Mouse (Mus musculus) hindbrain, embryonic 10.5 days (tissue): ENCODE measurements at regions not wholly inside any gene's neighbourhood (a gene's known extent, or its start where the extent isn't known, plus 50 kb on each side); places are given as distances from the start of the nearest gene placed in this dataset.

Experiments
- DNase-seq: peaks from one replicate; pipeline ENCODE4 v3.0.0-alpha.2; 2017; ENCODE audit warnings: low spot score
- H3K27ac ChIP-seq: fragments of 300-500 bp; sonication (generic); 2 replicates; pipeline ENCODE4 v1.5.1; 2016; ENCODE audit warnings: mild to moderate bottlenecking, moderate library complexity
- H3K27me3 ChIP-seq: fragments of 300-500 bp; sonication (generic); 2 replicates; pipeline ENCODE4 v1.6.1; 2016; ENCODE audit warnings: mild to moderate bottlenecking; ENCODE audit not compliant: poor library complexity, insufficient read depth, severe bottlenecking
- H3K36me3 ChIP-seq: fragments of 300-500 bp; sonication (generic); 2 replicates; pipeline ENCODE4 v1.6.1; 2016; ENCODE audit warnings: mild to moderate bottlenecking, moderate library complexity
- H3K4me1 ChIP-seq: fragments of 300-500 bp; sonication (generic); replicated peaks from 2 replicates; pipeline ENCODE4 v1.6.1; 2016; ENCODE audit warnings: mild to moderate bottlenecking
- H3K4me3 ChIP-seq: fragments of 300-500 bp; sonication (generic); 2 replicates; pipeline ENCODE4 v1.5.1; 2016; ENCODE audit warnings: mild to moderate bottlenecking, moderate library complexity
- H3K9me3 ChIP-seq: fragments of 300-500 bp; sonication (generic); 2 replicates; pipeline ENCODE4 v1.6.1; 2016; ENCODE audit warnings: mild to moderate bottlenecking, moderate library complexity
- WGBS: fragments of 180-500 bp; shearing (Covaris S2); methylation state at CpG from one replicate; pipeline ENCODE4 v1.1.7; 2016; 5-methylcytosine and 5-hydroxymethylcytosine counted together

DNA sequence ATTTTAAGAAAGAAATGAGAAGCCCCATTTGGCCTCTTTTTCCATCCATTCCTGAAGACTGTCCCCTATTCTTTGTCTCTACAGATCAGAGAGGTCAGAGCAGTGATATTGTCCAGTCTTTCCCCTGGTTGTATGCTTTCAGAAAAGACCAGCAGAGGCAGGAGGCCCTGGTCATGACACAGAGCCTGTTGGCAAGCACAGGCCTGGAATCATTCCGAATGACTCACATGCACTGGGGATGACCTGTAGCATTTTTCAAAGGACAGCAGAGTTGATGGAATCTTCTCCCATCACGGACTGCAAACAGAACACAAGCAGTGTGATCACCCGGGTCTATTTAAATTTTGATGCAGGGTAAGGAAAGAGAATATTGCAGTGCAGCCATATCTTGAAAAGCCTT, 50.2 kb upstream of the Nxt1 start:
- DNase-seq: no peak
- H3K4me1 ChIP-seq: no peaks in the 10 kb centered on the region
- 75% methylated on average over 3 of the region's 3 CpGs for WGBS
- H3K9me3 ChIP-seq: no peaks in the 10 kb centered on the region
- H3K27ac ChIP-seq: no peak overlapping the region
- H3K36me3 ChIP-seq: no peaks in the 10 kb centered on the region
- H3K4me3 ChIP-seq: no peak overlapping the region
- no peaks in the 10 kb centered on the region for H3K27me3 ChIP-seq

DNA sequence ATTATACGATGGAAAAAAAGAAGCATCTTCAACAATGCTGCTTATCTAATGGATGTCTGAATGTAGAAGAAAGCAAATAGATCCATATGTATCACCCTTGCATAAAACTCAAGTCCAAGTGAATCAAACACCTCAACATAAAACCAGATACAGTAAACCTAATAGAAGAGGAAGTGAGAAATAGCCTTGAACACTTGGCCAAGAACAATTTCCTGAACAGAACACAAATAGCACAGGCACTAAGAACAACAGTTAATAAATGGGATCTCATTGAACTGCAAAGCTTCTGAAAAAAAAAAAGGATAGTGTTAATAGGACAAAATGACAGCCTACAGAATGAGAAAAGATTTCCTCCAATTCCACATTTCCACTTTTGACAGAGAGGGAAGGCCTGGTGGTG, 60.5 kb upstream of the Nxt1 start:
- Histone ChIP-seq H3K27me3 (no peaks in the 10 kb centered on the region), H3K4me3 (no peak overlapping the region), H3K9me3 (peaks cover 4% of the 10 kb centered on the region; the same call in 1 of the 2 replicates), H3K27ac (no peak overlapping the region), H3K36me3 (no peaks in the 10 kb centered on the region), H3K4me1 (no peaks in the 10 kb centered on the region)
- WGBS: 79% methylated on average over 1 of the region's 1 CpGs
- no peak for DNase-seq

DNA sequence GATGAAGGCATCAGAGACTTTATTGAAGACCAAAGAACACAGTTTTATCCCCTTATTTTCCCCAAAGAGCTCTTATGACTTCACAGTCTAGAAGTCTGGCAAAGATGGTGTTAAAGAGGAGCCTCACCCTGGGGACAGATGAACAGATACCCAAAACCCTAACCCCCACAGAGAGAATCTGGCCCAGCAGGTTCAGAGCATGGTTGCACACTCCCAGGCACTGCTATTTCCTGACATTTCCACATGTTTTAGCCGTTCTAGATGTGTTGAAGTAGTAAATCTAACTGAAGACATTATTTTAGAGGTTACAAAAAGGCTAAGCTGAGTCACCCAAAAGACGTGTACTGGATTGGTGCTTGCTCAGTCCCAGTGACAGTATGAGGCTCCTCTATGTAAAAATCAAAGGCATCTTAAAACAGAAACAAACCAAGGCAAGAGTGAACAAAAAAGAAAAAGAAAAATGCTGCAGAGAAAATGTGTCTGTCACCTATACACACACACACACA, 66.9 kb upstream of the Nxt1 start:
- no peaks in the 10 kb centered on the region for H3K4me1 ChIP-seq
- 70% methylated on average over 2 of the region's 2 CpGs for WGBS
- H3K27ac ChIP-seq: no peak overlapping the region
- H3K9me3 ChIP-seq: no peaks in the 10 kb centered on the region
- no peak for DNase-seq
- no peaks in the 10 kb centered on the region for H3K27me3 ChIP-seq
- H3K4me3 ChIP-seq: no peak overlapping the region
- no peaks in the 10 kb centered on the region for H3K36me3 ChIP-seq

DNA sequence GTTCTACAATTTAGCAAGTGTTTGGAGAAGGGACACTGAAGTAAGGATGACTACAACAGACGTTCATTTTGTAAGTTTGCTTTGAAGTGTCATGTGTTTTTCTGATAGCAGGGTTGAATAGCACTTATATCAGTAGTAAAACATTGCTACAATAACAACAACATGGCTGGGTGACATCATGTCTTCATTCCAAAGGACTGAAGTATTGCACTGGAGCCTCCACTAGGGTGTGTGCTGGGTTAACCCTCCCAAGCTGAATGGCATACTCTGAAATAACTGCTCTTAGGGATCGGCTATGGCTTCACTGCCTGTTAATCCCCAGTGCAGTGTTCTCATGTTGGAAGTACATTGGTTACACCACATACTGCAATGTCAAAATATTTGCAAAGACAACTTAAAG, 68.5 kb upstream of the Nxt1 start:
- Histone ChIP-seq H3K36me3 (no peaks in the 10 kb centered on the region), H3K27ac (no peak overlapping the region), H3K9me3 (no peaks in the 10 kb centered on the region), H3K4me1 (no peaks in the 10 kb centered on the region), H3K27me3 (no peaks in the 10 kb centered on the region), H3K4me3 (no peak overlapping the region)
- WGBS: 79% methylated on average over 2 of the region's 2 CpGs
- DNase-seq: no peak

DNA sequence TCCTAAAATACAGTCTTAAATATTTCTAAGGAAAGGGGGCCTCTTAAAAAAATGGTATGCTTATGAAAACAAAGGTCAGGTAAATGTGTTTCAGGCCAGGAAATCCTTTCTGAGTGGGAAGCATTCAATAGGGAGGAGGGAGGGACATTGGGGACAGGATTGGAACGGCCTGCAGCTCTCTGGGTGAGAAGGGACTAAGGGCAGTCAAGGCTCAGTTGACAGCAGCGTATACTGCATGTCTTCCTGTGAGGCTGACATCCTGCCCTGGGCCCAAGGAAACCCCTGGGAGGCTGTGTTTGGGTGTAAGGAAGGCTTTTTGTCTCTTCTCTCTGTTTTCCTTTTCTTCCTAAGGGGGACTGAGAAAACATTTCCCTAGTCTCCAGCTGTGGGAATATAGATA, 69.1 kb upstream of the Nxt1 start:
- WGBS: 54% methylated on average over 2 of the region's 2 CpGs
- Histone ChIP-seq H3K9me3 (no peaks in the 10 kb centered on the region), H3K4me1 (no peaks in the 10 kb centered on the region), H3K4me3 (no peak overlapping the region), H3K36me3 (no peaks in the 10 kb centered on the region), H3K27me3 (no peaks in the 10 kb centered on the region), H3K27ac (no peak overlapping the region)
- no peak for DNase-seq

DNA sequence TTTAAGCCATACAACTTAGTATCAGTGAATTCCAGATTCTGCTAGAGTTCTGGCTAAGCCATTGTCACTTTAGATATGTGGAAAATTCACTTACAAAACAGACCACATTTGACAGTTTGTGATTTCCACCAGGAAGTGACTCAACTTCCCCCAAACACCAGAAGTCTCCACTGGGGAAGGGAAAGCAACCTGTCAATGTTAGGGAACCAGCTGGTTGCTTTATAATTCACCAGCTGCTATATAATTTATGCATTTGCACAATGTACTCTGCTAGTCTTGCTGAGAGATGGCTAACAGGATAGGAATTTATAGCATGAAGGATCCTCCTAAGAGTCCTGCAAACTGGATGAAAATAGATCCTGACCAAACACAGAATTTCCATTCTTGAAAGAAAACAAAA, 72.9 kb upstream of the Nxt1 start:
- Histone ChIP-seq H3K27ac (no peak overlapping the region), H3K36me3 (no peaks in the 10 kb centered on the region)
- DNase-seq: no peak

DNA sequence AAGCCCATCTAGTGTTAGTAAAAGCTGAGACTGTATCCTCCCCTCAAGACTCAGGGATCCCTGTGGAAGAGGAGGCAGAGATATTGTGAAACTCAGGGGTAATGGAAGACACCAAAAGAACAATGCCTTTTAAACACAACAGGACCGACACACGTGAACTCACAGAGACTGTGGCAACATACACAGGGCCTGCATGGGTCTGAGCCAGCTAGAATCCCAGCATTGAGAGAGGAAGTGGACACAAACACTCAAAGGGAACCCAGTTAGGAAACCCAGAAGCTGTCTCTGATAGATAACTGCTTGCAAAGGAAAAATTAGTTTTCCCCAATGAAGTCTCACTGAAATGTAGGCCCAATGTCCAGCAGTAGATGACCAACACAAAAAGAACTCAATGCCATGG, 75.4 kb upstream of the Nxt1 start:
- H3K36me3 ChIP-seq: no peaks in the 10 kb centered on the region
- no peak overlapping the region for H3K4me3 ChIP-seq
- H3K4me1 ChIP-seq: no peaks in the 10 kb centered on the region
- H3K9me3 ChIP-seq: no peaks in the 10 kb centered on the region
- 86% methylated on average over 2 of the region's 2 CpGs for WGBS
- no peaks in the 10 kb centered on the region for H3K27me3 ChIP-seq
- no peak for DNase-seq
- no peak overlapping the region for H3K27ac ChIP-seq

More for the DNA sequence above, 72.9 kb upstream of the Nxt1 start:
- Histone ChIP-seq H3K4me1 (no peaks in the 10 kb centered on the region), H3K27me3 (no peaks in the 10 kb centered on the region), H3K9me3 (no peaks in the 10 kb centered on the region), H3K4me3 (no peak overlapping the region)

DNA sequence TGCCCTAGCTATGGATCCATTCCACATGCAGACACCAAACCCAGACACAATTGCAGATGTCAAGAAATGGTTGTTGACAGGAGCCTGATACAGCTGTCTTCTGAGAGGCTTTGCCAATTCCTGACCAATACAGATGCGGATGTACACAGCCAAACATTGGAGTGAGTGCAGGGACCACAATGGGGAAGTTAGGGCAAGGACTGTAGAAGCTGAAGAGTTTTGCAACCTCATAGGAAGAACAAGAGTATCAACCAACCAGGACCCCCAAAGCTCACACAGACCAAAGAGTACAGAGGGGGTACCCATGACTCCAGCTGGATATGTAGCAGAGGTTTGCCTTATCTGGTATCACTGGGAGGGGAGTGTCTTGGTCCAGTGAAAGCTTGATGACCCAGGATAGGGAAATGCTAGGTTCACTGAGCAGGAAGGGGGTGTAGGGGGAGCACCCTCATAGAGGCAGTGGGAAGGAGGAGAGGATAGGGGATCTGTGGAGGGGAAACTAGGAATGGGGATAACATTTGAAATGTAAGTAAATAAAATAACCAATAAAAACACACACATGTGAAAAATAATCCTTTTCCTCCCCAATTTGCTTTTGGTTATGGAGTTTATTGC, 86.6 kb upstream of the Nxt1 start:
- Histone ChIP-seq H3K4me3 (no peak overlapping the region), H3K4me1 (no peaks in the 10 kb centered on the region), H3K9me3 (no peaks in the 10 kb centered on the region), H3K27ac (no peak overlapping the region), H3K27me3 (no peaks in the 10 kb centered on the region), H3K36me3 (no peaks in the 10 kb centered on the region)
- DNase-seq: no peak
- 85% methylated on average over 1 of the region's 1 CpGs for WGBS

DNA sequence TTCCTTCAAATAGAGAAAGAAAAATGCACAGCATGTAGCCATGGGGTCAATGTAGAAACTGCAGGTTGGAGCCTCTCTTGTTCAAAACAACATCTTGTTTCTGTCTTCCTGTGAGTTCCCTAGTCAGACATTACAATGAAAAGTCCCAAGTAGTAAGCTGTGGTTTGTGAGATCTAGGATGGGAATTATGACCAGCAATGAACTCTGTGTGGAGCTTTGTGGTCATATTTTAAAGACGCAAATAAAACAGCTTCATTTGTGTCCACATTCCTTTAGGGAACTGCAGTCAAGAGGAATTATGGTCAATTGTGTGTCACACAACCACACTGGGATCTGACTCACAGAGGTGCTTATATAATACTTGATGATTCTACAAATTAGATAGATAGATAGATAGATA, 90.2 kb upstream of the Nxt1 start:
- Histone ChIP-seq H3K4me3 (no peak overlapping the region), H3K4me1 (no peaks in the 10 kb centered on the region), H3K27ac (no peak overlapping the region), H3K9me3 (no peaks in the 10 kb centered on the region), H3K36me3 (no peaks in the 10 kb centered on the region), H3K27me3 (no peaks in the 10 kb centered on the region)
- DNase-seq: no peak
- WGBS: 92% methylated on average over 1 of the region's 1 CpGs

DNA sequence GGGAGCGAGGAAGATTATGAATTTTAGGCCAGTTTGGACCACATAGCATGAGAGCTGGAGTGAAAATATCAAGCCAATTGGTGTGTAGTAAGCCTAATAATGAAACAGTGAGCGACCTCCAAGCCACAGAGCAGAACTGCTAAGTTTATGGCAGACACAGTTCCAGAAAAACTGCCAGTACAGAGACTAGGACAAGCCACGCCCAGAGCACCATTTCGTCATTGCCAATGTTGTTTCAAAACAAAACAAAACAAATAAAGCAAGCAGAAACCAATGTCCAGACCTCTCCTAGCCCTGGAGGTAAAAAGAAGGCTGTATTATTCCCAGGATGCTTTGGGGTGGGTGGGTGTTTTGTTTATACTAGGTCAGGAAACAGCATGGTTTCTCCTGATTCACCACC, 90.7 kb upstream of the Nxt1 start:
- no peak overlapping the region for H3K27ac ChIP-seq
- H3K4me1 ChIP-seq: no peaks in the 10 kb centered on the region
- no peaks in the 10 kb centered on the region for H3K9me3 ChIP-seq
- no peaks in the 10 kb centered on the region for H3K36me3 ChIP-seq
- DNase-seq: no peak
- H3K27me3 ChIP-seq: no peaks in the 10 kb centered on the region
- WGBS: 82% methylated on average over 4 of the region's 4 CpGs
- no peak overlapping the region for H3K4me3 ChIP-seq

DNA sequence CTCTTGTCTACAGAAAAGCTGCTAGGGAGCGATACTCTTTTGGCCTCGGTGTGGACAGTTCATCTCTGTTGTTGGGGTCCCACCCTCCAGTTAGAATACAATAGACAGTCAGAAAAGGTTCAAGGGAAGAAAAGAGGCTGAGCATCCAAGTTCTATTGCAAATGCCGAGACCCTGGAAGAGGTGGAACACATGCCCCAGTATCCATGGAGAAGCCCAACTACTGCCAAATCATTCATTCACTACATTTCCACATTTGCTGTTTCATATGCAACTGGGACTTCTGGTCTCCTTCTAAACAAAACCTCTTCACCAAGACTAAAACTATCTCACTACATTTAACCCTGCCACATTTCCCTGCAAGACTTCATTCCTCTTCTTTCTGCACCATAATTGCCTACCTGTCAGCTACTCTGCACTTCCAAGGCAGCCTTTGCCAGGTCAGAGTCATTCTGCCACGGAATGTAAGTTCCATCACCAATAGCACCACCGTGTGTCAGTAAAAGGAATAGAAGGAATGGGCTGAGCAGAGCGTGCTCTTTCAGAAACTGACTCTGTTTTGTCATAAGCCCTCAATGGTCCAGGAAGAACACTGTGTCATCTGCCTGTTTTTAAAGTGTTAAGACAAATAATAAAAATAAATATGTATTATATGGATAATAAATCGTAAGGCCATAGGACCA, 92.0 kb upstream of the Nxt1 start:
- 38% methylated on average over 7 of the region's 7 CpGs for WGBS
- Histone ChIP-seq H3K27ac (no peak overlapping the region), H3K4me3 (no peak overlapping the region), H3K4me1 (no peaks in the 10 kb centered on the region), H3K36me3 (no peaks in the 10 kb centered on the region), H3K9me3 (no peaks in the 10 kb centered on the region), H3K27me3 (no peaks in the 10 kb centered on the region)
- no peak for DNase-seq

DNA sequence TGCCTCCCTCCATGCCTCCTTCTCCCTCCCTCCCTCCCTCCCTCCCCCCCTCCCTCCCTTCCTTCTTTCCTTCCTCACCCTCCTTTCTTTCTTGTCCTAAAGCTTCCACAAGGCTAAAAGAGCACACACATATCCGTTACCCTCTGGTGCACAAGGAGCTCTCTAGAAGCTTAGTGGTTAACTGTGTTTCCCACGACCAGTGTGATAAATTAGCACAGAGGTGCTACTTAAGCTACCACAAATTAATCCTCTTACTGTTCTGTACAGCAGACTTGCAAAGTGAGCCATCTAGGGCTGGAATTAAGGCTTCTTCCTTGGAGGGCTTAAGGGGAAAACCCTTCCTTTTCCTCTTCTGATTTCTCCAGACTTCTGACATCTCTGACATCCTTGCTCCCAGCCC, 92.8 kb upstream of the Nxt1 start:
- no peak for DNase-seq
- Histone ChIP-seq H3K4me3 (no peak overlapping the region), H3K9me3 (no peaks in the 10 kb centered on the region), H3K4me1 (no peaks in the 10 kb centered on the region), H3K27ac (no peak overlapping the region), H3K27me3 (no peaks in the 10 kb centered on the region), H3K36me3 (no peaks in the 10 kb centered on the region)
- WGBS: 57% methylated on average over 2 of the region's 2 CpGs

DNA sequence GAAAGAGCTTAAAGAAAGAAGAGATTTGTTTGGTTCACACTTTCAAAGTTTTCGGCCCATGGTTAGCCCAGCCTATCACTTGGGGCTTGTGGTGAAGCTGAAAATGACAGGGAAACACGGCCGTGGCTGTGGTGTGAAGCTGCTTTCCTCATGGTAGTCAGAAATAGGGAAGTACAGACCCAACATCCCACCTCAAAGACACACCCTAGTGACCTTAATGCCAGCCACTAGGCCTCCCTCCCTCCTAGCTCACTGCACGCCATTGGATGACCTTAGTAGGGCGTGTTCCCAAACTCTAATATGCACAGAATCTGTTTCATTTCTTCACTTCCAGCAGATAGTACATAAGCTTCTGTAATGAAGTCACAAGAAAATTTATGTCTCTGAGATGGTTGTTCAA, 93.4 kb upstream of the Nxt1 start:
- no peaks in the 10 kb centered on the region for H3K27me3 ChIP-seq
- WGBS: 87% methylated on average over 5 of the region's 5 CpGs

DNA sequence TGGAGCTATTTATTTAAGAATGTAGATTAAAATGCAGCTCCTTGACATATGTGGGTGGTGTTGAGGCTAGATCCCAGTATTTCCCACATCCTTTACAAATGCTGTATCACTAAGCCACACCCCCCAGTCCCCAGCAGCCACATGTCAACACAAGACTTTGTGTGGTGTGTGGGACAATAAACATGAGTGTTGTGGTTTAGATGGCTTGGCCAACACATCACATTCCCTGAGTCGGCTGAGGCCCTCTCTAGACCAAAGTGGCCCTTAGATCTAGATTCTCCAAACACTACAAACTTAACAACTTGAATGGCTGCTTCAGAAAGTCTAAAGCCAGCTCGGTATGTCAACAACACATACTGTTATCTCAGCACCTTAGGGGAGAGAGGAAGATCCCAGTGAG, 94.2 kb upstream of the Nxt1 start:
- DNase-seq: no peak
- no peak overlapping the region for H3K27ac ChIP-seq
- H3K4me3 ChIP-seq: no peak overlapping the region
- no peaks in the 10 kb centered on the region for H3K36me3 ChIP-seq
- no peaks in the 10 kb centered on the region for H3K9me3 ChIP-seq
- H3K27me3 ChIP-seq: no peaks in the 10 kb centered on the region
- no peaks in the 10 kb centered on the region for H3K4me1 ChIP-seq
- 69% methylated on average over 2 of the region's 2 CpGs for WGBS

More for the DNA sequence above, 93.4 kb upstream of the Nxt1 start:
- DNase-seq: no peak
- Histone ChIP-seq H3K4me1 (no peaks in the 10 kb centered on the region), H3K36me3 (no peaks in the 10 kb centered on the region), H3K27ac (no peak overlapping the region), H3K4me3 (no peak overlapping the region), H3K9me3 (no peaks in the 10 kb centered on the region)
